In the genomic region with DNA sequence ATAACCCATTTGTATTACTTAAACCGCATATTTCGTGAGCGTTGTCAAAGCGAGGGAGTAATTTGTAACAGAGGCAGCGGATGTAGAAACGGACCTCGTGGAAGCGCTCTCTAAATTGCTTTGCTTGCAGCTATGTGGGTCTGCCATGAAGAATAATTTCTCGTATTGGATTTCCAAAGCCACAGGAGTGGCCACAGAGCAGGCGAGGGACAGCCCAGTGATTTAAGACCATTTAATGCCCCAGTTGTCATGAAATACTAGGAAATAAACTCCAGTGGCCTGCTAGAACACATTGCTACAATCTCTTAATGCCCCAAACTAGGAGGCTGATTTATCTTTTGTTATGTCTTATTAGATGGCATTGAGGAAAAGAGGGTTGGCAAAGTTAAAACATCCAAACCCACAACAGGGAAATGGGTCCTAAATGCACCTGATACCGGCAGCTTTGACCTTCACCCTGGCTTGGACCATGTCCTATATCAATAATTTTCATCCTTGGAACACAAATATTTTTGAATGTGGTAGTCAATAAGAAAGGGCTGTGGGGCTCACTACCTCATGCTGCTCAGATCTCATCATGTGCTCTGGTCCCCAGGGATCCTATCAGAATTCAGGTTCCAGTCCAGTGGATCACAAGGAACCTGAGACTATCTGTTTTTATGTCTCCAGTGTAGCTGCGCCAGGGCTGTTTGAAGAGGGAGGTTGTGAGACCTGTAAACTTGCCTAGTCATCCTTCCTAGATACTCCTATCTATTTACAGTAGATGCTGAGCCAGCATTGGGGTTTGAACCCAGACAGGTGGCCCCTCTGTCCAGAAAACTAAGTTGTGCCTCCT, we compare ENCODE assay signal across 24 mouse cellular contexts.
"Had no signal": no experiment of that assay in that cellular context is flagged by ENCODE, and none has a peak within 500 bp of the region (broad histone marks: within the 10 kb centered on the region; RNA-seq: fewer than 3 reads in every experiment).

No protein-coding gene starts in this region.

- DNase-seq: gastrocnemius, adult 2 months; gastrocnemius, postnatal 10 days; gastrocnemius, postnatal 25 days; heart, adult 18-20 months; heart, postnatal 10 days; heart, postnatal 4 days; kidney, adult 9 months; kidney, postnatal 25 days; kidney, postnatal 4 days had no signal

- H3K27ac ChIP-seq: gastrocnemius, adult 2 months; heart, embryonic 10.5 days; hindbrain, embryonic 10.5 days; hindbrain, embryonic 12.5 days; hindbrain, embryonic 14.5 days; intestine, embryonic 15.5 days; layer of hippocampus, adult 2 months; left cerebral cortex, adult 2 months; limb, embryonic 10.5 days; limb, embryonic 12.5 days; liver, embryonic 14.5 days had no signal

- ATAC-seq: hindbrain, embryonic 16.5 days; inflammation-experienced regulatory T-cells, adult 6 months; intestine, embryonic 15.5 days; intestine, postnatal 0 days had no signal

- H3K4me2 ChIP-seq: heart, embryonic 12.5 days; hindbrain, embryonic 12.5 days; hindbrain, embryonic 14.5 days; intestine, embryonic 15.5 days; limb, embryonic 12.5 days; liver, embryonic 11.5 days had no signal

- H3K4me1 ChIP-seq: hindbrain, embryonic 10.5 days; hindbrain, embryonic 12.5 days; intestine, embryonic 15.5 days; limb, embryonic 12.5 days had no signal

- H3K9me3 ChIP-seq: heart, embryonic 10.5 days; heart, embryonic 12.5 days; hindbrain, embryonic 12.5 days; intestine, embryonic 15.5 days; limb, embryonic 10.5 days had no signal

- H3K4me3 ChIP-seq: gastrocnemius, adult 2 months; heart, embryonic 10.5 days; heart, embryonic 12.5 days; hindbrain, embryonic 10.5 days; hindbrain, embryonic 12.5 days; intestine, embryonic 15.5 days; layer of hippocampus, adult 2 months; left cerebral cortex, adult 2 months; limb, embryonic 10.5 days; limb, embryonic 12.5 days had no signal

- H3K27me3 ChIP-seq: heart, embryonic 12.5 days; hindbrain, embryonic 12.5 days; intestine, embryonic 15.5 days; limb, embryonic 12.5 days had no signal

- H3K9ac ChIP-seq: heart, embryonic 12.5 days; hindbrain, embryonic 12.5 days; hindbrain, embryonic 14.5 days; intestine, embryonic 15.5 days; limb, embryonic 12.5 days; liver, embryonic 14.5 days had no signal

- H3K36me3 ChIP-seq: heart, embryonic 12.5 days; hindbrain, embryonic 10.5 days; hindbrain, embryonic 12.5 days; intestine, embryonic 15.5 days; limb, embryonic 10.5 days; limb, embryonic 12.5 days had no signal
